Mouse (Mus musculus) G1E (cell line): ENCODE measurements around the gene Rergl. TPM values are rescaled to one million over a fixed set of nuclear protein-coding genes. Genes with fewer than 3 reads are reported as not detected.

Experiments
- ATAC-seq: 2 replicates; pipeline ENCODE4 v1.8.0; 2016; ENCODE audit warnings: mild to moderate bottlenecking; ENCODE audit not compliant: insufficient number of reproducible peaks, poor library complexity, low FRiP score, severe bottlenecking; ENCODE audit errors: extremely low read depth
- DNase-seq: peaks from one replicate; pipeline ENCODE4 v3.0.0; 2012; ENCODE audit warnings: low spot score
- H3K27me3 ChIP-seq: 2 replicates; pipeline ENCODE4 v1.6.1; 2012; ENCODE audit warnings: mild to moderate bottlenecking, low read length, inconsistent platforms; ENCODE audit not compliant: insufficient read depth
- H3K36me3 ChIP-seq: replicated peaks from 2 replicates; pipeline ENCODE3; 2012; ENCODE audit warnings: mild to moderate bottlenecking, inconsistent platforms
- H3K4me1 ChIP-seq: 2 replicates; pipeline ENCODE4 v1.6.1; 2012; ENCODE audit warnings: low read depth, low read length, inconsistent platforms, mixed read lengths; ENCODE audit not compliant: insufficient read depth
- H3K4me3 ChIP-seq: 2 replicates; pipeline ENCODE4 v1.5.1; 2012; ENCODE audit warnings: low read depth, mild to moderate bottlenecking, inconsistent platforms, low read length, moderate library complexity, mixed read lengths
- H3K9me3 ChIP-seq: replicated peaks from 2 replicates; pipeline ENCODE4 v1.6.1; 2012; ENCODE audit warnings: inconsistent platforms
- CTCF ChIP-seq: IDR thresholded peaks from 2 replicates; pipeline ENCODE4 v1.5.1; 2012; ENCODE audit warnings: low read depth, low read length, inconsistent platforms, mixed read lengths
- GATA1 ChIP-seq: IDR thresholded peaks from 2 replicates; pipeline ENCODE4 v1.6.1; 2012; ENCODE audit warnings: borderline replicate concordance, low read length, inconsistent platforms, mixed read lengths
- GATA2 ChIP-seq: IDR thresholded peaks from 2 replicates; pipeline ENCODE4 v1.6.1; 2012; ENCODE audit warnings: low read depth, low read length, inconsistent platforms, borderline replicate concordance
- POLR2AphosphoS5 ChIP-seq: IDR thresholded peaks from 2 replicates; pipeline ENCODE4 v1.6.1; 2012; ENCODE audit warnings: low read depth, low read length, inconsistent platforms; ENCODE audit not compliant: insufficient replicate concordance
- TAL1 ChIP-seq: conservative IDR thresholded peaks from 2 replicates; pipeline ENCODE4 v1.6.1; 2012; ENCODE audit warnings: low read depth, low read length, inconsistent platforms, mixed read lengths
- polyA plus RNA-seq: library from polyadenylated mRNA; stranded (reverse); fragments of >175 nt; gene quantifications from 2 replicates; pipeline ENCODE4 v1.2.3, GENCODE M21; 2012
- total RNA-seq, 2 experiments: library from RNA; stranded (forward) in 1 of 2; stranded (reverse) in 1 of 2; fragments of 200-1000 nt in 1 of 2; fragments of >200 nt in 1 of 2; fragmentation: Nextera tagmentation in 1 of 2; gene quantifications; 2 replicates each; pipeline ENCODE4 v1.2.3; 2014 to 2017

Rergl gene
- total and polyA plus RNA-seq, 3 experiments: not detected

DNA sequence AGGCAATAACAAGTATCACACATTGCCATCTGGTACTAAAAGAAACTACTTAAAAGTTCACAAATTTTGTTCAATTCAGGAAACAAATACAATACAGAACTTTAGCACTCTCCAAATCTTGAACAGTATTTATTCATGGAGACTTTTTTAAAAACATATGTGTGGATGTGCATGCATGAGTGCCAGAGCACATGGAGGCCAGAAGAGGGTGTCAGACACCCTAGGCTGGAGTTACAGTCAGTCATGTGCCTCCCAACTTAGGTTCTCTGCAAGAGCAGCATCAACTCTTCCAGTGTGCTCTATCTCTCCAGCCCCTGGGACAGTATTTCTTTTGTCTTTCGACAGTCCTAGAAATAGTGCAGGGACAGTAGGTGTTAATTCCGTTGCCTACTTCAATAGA is 37.5 kb downstream of the Rergl start:
- no peaks in the 10 kb centered on the region for H3K4me1 ChIP-seq
- ATAC-seq (no peak), DNase-seq (no peak)
- peaks cover 4% of the 10 kb centered on the region; the same call in 1 of the 2 replicates for H3K9me3 ChIP-seq
- H3K27me3 ChIP-seq: no peaks in the 10 kb centered on the region
- H3K36me3 ChIP-seq: no peaks in the 10 kb centered on the region
- H3K4me3 ChIP-seq: no peak overlapping the region
- TF ChIP-seq POLR2AphosphoS5: no peak
- TF ChIP-seq CTCF: no peak
- TF ChIP-seq TAL1: no peak
- no peak for TF ChIP-seq GATA1
- no peak for TF ChIP-seq GATA2

DNA sequence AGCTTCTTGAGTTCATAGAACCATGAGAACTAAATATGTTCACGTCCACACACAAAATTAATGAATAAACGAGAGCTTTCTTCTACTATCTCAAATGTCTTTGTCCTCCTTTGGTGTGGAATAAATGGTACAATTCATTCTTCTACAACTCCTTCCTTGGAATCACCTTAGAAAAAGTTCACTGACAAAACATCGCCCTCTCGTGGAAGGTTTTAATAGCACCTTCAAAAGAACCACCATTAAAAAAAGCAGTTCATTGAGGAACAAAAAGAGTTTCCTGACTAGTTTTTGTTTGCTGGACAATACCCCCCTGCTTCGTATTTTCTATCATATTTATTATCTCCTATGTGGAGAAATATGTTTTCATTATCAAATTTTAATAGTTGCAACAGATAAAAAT is 40.7 kb downstream of the Rergl start:
- DNase-seq: no peak
- TF ChIP-seq GATA2 (no peak), CTCF (no peak), POLR2AphosphoS5 (no peak), TAL1 (no peak), GATA1 (no peak)
- Histone ChIP-seq H3K27me3 (no peaks in the 10 kb centered on the region), H3K4me3 (no peak overlapping the region), H3K9me3 (peaks cover 2% of the 10 kb centered on the region; the same call in 1 of the 2 replicates), H3K4me1 (no peaks in the 10 kb centered on the region), H3K36me3 (no peaks in the 10 kb centered on the region)
- ATAC-seq: no peak

DNA sequence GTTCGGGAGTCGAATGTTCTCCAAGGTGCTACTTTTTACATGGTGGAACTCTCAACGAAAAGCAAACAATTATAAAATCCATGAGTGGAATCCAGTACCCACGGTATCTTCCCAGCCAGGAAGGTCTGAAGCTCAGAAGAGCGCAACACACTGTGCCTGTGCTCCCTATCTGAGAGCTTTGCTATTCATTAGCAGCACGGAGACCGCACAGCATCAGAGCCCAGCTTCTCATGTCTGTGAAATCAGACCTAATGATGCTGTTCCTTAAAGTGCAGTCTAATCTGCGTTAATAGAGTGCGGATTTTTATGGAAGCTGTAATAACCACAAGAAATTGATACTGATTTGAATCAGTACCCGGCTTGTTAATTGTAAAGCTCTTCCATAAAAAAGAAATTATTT is 41.3 kb downstream of the Rergl start:
- DNase-seq: no peak

DNA sequence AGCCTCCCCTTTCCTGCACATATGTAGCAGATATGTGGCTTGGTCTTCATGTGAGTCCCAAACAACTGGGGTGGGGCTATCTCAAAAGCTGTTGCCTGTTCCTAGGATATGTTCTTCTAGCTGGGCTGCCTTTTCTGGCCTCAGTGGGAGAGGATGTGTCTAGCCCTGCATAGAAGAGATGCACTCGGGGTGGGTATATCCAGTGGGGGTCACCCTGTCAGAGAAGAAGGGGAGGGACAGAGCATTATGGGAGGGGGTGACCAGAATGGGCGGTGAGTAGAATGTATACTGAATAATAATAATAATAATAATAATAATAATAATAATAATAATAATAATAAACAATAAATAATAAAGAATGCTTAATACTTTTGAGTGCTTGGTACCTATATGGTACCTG is 57.8 kb downstream of the Rergl start:
- TF ChIP-seq TAL1 (no peak), CTCF (no peak), POLR2AphosphoS5 (no peak), GATA1 (no peak), GATA2 (no peak)
- H3K9me3 ChIP-seq: no peaks in the 10 kb centered on the region; the same call in 1 of the 2 replicates
- H3K36me3 ChIP-seq: no peaks in the 10 kb centered on the region
- no peaks in the 10 kb centered on the region for H3K27me3 ChIP-seq
- DNase-seq (no peak), ATAC-seq (no peak)
- no peak overlapping the region for H3K4me3 ChIP-seq
- H3K4me1 ChIP-seq: no peaks in the 10 kb centered on the region

More for the DNA sequence above, 41.3 kb downstream of the Rergl start:
- H3K4me1 ChIP-seq: no peaks in the 10 kb centered on the region
- ATAC-seq: no peak
- H3K27me3 ChIP-seq: no peaks in the 10 kb centered on the region
- H3K9me3 ChIP-seq: peaks cover 2% of the 10 kb centered on the region; the same call in 1 of the 2 replicates
- H3K4me3 ChIP-seq: no peak overlapping the region
- TF ChIP-seq GATA1 (no peak), TAL1 (no peak), POLR2AphosphoS5 (no peak), CTCF (no peak), GATA2 (no peak)
- H3K36me3 ChIP-seq: no peaks in the 10 kb centered on the region

Other genes starting within 250 kb of the Rergl start
- not detected in 2 replicates for gene Pik3c2g, start 85.2 kb upstream of the Rergl start, total RNA-seq (2014; fragmentation: Nextera tagmentation)
- gene Pik3c2g, start 85.2 kb upstream of the Rergl start, total RNA-seq (2017): 0.17 and 0.27 TPM in 2 replicates
- gene Pik3c2g, start 85.2 kb upstream of the Rergl start, polyA plus RNA-seq: not detected in 2 replicates